Mouse (Mus musculus) layer of hippocampus, postnatal 25 days (tissue): ENCODE results near the gene Tmem108. TPM values are rescaled to one million over a fixed set of nuclear protein-coding genes. Genes with fewer than 3 reads are reported as not detected.

ENCODE experiments used
- DNase-seq, 2 experiments: peaks; one replicate each; pipeline ENCODE4 v3.0.0; 2022; ENCODE audit warnings: mixed read lengths in 2 of 2, low spot score in 1 of 2; ENCODE audit errors: extremely low spot score in 1 of 2
- total RNA-seq, 2 experiments: library from RNA; stranded (reverse); gene quantifications; 2 replicates each; pipeline ENCODE4 v1.2.3; 2021

Tmem108 gene
- total RNA-seq, 2 experiments from 2014 or later: 34.7 to 44.2 TPM

DNA sequence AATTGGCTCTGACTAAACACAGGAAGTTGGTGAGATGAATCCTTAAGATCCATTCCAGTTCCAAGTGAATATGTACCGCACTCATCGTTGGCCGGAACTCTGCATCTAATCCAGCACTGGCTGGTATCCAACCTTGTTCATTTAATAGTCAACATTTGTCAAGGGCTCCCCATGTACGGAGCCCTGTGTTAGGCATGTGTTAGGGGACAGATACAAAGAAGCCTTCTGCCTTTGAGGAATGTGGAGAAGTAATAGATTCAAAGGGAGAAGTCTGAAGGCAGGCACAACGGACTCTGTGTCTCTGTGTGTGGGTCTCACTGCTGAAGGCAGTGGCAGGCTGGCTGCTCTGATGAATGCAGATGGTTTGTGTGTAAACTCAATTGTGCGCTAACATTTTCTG lies 202.9 kb downstream of the Tmem108 start:
- DNase-seq: no peak

DNA sequence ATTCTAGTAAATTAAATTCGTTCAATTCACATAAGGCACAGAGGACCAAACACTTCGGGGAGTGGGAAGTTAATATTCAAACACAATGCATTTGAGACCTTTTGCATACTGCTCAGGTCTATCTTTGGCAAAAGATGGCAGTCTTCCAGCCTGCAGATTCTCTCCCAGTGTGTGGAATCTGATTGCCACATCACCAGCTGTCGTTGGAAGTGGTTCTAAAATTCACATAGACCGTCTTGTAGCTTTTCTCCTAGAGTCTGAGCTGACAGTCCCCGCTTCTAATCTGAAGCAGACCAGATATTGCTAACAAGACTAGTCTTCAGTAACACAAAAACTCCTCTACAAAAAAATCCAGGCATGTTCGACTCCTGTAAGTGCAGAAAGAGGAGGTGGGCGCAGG lies 203.4 kb downstream of the Tmem108 start:
- DNase-seq: peak in 1 of 2 experiments; percentile 41

DNA sequence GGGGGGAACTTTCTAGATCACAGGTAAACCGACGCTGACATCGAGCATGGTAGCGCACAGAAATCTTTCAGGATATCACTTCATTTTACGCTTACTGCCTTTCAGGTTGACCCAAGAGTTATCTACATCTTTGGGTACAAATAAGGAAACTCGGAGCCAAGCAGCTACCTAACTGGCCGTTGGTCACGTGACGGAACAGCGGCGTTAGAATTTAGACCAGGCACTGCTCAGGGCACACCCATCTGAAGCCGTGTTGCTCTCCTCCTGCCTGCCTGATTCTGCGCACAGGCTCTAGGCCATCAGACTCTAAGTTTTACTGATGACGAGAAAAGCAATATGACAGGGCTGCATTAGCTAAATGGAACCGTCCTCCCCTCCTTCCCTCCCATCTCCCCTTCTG lies 204.6 kb downstream of the Tmem108 start:
- no peak for DNase-seq

DNA sequence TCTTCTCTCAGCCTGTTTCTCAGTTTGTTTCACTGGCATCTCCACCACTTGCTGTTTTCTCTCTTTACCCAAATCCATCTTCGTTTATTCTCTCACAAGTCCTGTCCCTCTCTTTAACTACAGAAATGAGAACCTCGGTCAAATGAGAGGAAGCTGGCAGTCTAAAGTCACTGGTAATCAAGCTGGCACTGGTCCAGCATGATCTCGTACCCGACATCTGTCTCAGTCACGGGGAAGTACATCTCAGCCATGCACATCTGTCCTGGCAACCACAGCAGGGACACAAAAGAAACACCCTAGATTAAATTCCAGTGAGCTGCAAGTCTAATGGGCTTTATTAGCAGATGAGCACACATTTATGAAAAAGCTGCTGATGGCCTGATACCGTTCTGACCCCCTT lies 206.3 kb downstream of the Tmem108 start:
- DNase-seq: no peak

DNA sequence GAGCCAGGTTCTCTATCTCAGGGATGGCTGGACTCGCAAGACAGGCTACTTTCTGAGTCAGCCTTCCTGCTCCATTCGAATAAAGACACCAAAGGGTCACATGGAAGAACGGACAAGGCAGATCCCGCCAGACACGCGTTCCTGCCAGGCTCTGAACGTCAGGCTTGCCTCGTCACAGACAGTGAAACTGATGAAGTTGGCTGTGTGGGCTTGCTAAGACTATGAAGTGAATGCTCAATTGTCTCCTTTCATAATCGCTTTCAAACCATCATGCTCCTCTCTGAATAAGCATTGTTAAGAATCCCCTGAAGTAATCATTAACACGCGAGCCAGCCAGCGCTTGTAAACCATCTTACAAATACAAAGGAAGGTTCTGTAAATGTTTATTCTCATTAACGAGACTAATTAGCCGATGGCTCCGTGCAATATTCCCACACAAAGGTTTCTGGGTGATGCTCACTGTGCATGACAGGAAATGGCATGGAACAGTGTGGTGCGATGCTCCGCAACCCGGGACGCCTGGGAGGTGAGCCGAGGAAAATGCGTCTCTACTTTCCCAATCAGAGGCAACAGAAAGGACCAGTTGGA lies 210.9 kb downstream of the Tmem108 start:
- DNase-seq: no peak

DNA sequence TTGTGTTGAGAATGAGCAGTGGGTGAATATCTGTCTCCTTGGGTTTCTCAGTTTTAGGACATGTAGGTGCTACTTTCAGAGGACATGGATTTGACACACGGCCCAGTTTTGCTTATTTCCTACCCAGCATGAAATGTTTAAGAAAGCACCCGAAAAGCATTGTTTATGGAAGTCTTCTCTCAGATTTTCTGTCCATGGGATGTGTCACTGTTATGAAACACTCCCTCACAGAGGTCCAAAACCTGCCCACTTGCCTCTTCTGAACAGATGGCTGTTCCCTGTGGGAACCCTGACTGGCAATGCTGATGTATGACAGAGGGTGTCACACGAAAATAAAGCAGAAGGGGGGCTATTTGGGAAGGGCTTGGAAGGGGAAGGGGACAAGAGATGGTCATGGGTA lies 212.5 kb downstream of the Tmem108 start:
- no peak for DNase-seq

DNA sequence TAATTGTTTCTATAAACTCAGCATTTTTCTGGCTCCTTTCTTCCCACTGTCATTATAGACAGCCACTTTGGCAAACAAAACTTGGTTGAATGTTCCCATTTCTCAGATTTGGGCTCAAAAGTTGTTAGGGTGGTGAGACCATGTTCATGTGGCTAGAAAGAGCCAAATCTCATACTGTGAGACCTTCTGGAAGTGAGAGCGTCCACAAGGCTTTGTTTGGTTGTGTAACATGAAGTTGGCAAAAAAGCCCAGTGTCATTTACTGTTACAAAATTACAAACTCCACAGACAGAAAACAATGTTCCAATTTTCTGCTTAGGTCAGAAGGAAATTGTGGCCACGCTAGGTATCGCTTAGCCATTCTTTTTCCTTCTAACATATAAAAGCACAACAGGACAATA lies 213.0 kb downstream of the Tmem108 start:
- no peak for DNase-seq

DNA sequence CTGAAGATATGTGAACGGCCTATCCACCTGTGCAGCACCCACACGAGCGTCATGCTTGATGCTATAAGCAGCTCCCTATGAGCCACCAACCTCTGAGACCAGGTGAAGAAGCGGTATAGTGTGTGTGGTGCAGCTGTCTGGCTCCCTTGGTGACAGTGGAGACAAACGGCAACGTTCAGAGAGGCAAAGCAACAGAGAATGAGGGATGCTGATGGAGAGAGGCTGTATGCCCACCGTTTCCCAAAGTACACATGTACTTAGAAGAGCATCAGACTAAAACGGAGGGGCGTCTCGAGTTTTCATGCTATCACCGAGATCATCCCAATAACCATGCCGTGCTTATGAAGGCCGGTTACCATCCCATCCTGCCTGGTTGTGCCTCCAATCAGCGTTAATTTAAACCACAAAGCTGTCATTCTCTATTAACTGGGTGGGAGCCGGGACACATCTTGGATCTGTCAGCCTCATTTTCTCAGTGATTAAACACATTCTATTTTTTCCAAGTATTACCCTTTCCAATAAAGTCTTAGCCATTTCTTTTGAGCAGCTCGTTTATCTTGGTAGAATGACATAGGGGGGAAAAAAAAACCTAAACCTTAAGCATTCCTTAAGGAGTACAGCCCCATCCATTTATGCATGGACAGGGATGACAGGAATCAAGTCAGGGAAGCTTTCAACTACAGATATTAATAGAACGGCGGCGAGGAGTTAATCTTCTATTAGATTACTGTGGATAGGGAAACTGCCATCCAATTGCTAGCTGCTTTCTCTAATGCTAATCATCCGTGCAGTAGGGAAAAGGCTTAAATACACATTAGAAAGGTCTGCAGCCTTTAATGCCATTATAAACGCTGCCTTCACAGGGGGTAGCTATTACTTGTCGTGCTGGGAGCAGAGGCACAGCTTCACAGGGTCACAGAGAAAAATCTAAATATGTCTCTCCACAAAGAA lies 214.7 kb downstream of the Tmem108 start:
- DNase-seq: no peak

DNA sequence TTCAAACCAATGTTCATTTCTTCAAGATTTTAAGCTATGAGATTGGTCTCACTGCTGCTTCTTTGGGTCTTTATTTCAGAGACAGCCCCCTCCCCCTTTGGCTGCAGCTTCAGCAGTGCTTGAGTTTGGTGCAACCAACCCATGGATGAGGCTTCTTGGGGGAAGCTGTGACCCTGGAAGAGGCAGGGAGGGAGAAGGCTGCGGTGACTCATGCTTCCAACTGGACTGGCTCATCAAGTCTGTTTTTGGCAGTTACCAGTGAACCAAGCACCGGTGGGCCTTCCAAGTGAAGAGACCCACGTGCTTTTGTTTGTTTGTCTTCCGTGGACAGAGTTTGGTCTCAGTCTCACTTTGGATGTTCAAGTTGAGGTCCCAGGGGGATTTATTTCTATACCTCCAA lies 215.9 kb downstream of the Tmem108 start:
- no peak for DNase-seq

DNA sequence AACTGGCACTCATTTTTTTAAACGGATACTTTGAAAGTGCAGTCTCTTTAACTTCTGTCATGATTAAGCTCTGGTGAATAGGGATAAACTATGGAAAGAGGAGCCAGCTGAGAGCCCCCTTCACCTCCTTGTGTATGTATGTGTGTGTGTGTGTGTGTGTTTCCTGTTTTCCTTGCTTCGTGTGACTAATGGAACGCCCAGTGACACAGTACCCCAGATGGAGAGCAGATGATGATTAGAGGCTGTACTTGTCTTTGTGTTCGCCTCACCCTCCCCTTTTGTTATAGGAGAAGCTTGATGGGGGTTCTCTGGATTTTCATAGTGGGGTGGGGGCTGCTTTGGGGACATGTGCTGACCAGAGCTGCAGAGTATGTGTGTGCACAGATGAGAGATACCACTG lies 216.4 kb downstream of the Tmem108 start:
- no peak for DNase-seq

DNA sequence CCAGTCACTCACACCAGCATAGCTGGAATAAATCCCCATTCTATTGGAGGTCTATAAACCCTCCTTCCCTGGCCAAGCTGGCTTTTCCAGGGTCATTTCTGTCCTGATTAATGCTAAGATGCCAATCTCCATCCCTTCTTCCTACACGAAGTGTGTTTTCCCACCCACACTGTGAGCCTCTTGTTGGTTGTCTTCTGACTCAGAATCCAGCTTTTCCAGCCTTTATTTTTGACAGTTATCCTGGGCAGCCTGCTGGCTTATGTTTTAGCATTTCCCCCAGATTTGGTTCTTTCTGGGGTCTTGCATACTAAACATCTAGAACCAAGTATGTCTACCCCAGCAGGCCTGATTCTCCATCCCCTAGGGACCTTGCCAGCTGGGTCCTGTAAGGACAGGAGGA lies 217.0 kb downstream of the Tmem108 start:
- DNase-seq: no peak

DNA sequence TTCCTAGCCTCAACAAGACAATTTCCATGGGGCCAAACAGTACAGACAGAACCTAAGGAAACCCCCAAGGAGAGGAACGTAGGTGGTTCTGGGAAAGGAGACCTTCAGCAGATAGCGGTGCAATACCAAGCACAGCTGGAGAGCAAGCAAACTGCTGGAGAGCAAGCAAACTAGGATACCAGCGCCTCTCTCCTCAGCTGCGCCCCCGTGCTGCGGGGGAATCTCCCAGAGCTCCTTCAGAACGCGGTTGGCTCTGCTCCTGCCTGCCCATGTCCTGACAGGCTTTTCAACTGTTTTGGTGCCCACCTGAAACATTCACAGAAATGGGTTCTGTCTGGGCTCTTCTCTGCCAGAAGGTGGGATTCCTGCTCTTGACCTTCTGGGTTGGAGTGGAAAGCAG lies 221.1 kb downstream of the Tmem108 start:
- no peak for DNase-seq

DNA sequence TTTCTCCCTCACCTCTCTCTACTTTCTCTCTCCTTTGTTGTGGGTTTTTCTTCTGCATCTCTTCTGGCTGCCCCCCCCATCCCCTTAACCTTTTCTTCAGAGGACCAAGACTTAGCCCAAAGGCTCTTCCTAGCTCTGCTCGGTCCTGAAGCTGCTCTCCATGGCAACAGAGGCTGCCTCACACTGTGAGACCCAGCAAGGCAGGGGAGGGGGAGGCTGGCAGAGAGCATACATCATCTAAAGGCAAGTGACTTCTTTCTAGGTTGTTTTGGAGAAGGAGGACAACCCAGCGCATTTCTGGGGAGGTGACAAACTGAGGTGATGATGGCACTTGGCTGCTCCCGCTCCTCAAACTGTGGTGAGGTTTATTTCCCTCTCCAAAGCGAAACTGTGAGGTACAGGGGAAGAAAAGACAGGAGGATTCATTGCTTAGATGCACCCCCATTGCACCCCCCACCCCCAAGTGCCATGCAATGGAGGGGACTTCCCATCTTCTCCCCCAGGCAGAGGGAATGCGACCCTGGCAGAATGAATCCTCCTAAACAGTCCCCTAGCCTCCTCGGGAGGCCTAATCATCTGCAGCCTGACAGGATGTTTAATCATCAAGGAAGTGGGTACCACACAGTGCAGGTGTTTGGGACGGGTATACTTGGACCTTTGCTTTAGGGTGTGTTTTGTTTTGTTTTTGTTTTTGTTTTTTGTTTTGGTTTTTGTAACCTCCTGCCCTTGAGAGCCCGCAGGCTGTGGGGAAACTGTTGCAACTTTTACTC lies 223.4 kb downstream of the Tmem108 start:
- no peak for DNase-seq

DNA sequence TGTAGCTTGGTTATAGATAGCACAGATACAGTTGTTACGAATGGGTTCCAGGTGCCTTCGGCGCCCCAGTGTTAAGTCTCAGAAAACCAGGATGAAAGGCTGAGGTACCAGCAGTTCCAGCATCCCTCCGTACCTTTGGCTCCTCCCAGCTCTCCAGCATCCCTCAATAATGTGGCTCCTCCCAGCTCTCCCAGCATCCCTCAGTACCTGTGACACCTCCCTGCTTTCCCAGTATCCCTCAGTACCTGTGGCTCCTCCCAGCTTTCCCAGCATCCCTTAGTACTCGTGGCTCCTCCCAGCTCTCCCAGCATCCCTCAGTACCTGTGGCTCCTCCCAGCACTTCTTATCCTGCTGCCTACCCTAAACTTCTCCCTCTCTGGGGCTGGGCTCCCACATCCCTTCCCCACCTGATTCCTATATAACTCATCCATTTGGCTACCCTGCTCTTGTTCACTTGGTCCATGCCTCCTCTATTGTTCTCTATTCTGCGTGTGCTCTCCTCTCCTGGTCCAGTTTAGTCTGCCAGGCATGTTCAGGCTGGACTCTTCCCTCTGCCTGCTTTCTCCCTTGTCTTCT lies 225.5 kb downstream of the Tmem108 start:
- DNase-seq: no peak

DNA sequence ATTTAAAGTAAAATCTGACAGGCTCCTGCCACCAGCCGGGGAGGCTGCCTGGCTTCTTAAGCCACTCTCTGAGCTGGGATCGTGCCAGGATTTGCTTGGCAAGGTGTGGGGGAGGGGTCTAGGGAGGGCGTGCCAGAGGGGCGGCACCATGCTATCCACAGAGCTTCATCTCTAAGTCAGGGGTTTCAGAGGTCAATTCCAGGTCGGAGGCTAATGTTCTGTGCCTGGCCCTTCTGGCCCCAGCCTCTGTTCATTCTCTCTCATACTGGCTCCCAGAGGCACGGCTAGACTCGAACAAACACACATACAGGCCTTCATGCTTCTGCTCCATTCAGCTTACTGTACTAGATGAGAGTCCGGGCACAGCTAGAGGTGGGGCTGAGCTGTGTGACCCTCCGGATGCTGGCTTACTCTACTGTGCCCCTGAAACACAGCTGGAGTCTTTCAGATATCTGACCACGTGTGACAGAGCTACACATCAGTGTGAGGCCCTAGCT lies 236.5 kb downstream of the Tmem108 start:
- DNase-seq: no peak

DNA sequence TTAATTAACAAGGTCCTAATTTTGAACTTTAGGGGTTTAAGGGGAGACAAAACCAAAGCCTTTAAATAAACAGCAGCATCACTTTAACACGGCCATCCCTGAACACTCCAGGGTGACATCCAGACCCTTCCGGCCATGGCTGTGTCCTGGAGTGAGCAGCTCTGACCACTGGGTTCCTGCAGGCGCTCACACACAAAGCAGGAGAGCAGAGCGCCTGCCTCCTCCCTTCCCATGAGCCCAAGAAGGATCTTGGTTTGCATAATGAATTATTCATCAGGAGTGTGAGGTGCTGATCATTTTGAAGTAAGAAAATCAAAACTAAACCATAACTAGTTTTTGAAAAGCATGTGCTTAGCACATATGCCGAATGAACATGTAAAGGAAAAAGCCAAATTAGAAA lies 237.0 kb downstream of the Tmem108 start:
- DNase-seq: no peak

DNA sequence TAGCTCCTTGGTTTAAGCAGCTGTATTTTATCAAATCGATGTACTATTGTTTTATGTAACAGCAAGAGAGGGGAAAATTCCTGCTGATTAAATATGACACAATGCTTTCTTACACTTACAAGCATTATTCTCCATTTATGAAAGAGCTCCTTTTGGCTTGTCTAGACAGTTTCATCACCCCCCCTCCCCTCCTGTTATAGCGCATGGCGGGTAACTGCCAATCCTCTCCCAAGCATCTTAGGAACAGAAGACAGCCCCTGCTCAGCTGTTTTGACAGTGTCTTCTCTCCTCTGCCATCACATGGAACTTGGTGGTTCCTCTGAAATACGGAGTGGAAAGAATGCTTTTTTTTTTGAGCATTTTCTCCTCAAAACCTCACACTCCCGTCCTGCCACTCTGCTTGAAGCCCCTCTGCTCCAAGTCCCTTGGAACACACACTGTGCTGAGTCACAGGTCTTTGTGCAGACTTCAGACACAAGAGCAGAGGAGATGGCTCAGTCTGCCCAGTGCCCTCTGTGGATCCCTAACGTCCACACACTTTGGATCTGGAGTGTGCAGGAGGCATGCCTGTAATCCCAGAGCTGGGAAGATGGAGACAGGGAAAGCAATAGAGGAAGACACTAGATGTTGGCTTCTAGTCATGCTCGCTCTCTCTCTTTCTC lies 237.8 kb downstream of the Tmem108 start:
- DNase-seq: no peak

DNA sequence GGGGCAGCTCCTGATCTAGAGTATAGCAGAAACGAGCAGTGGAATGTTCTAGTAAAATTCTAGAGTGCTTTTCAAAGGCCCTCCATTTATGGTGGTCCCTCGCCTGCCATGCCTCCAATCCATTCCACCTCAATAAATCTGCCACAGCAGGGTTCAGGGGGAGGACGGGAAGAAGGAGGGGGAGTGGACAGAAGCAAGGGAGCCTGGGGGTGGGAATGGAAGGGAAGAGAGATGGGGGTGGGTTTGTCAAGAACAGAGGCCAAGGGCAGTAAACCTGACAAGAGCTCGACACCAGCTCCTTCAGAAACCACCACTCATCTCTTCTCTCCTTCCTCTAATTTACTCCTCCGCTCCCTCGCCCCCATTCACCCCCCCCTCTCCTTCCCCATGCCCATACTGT lies 238.6 kb downstream of the Tmem108 start:
- no peak for DNase-seq

DNA sequence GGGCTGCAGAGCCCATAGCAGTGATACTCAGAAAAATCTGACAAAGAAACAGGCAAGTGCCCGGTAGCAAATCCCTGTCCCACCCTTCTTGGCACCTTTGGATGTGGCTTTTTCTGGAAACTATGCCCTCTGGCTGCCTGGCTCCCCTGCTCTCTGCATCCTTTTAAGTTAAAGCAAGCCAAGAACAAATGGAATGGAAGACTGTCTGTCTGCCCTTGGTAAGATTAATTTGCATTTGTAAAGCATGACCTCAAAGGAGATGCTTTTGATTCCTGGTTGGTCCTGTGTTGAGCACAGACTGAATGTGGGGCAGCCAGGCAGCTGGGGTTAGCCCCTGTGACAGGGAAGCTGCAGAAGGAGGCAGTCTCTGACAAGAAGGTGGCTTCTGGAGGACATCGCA lies 247.8 kb downstream of the Tmem108 start:
- no peak for DNase-seq

DNA sequence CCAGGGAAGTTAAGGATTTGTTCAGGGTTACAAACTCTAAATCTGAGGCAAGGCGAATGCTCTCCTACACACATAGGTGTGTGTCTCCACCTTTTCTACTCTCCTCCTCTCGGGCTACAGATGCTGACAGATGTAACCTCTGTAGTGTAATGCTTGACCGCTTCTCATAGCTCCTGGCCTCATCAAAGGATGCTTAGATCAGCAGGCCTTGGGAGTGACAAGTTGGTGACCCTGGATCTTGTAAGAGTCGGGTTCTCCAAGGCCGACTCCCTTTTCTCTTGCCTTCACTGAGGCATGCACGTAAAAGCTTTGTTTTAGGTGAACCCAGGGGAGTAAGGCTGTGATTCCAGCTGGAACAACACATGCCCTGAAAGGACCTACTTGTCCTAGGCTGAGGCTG lies 249.4 kb downstream of the Tmem108 start:
- no peak for DNase-seq
